Mouse (Mus musculus): ENCODE measurements at regions not wholly inside any gene's neighbourhood (a gene's known extent, or its start where the extent isn't known, plus 50 kb on each side); places are given as distances from the start of the nearest gene placed in this dataset.

GRCm38 (mm10) chr15:26469901-26470383, 161.1 kb downstream of the March11 start:
- peak; percentile 5 for DNase-seq (ENCODE audit: low spot score)

GRCm38 (mm10) chr15:26487378-26487777, 178.5 kb downstream of the March11 start:
- DNase-seq (ENCODE audit: low spot score) = no peak
